Mouse (Mus musculus): ENCODE data around the gene Nelfa. TPM values are rescaled to one million over a fixed set of nuclear protein-coding genes. Genes with fewer than 3 reads are reported as not detected.

Gene Nelfa
- polyA plus RNA-seq, 1 experiment from 2014 or later = 47.0 TPM

- Histone ChIP-seq H3K4me3 (replicated peaks) (no peak overlapping the region), H3K4me1 (peaks cover 6% of the 10 kb centered on the region; the same call in 1 of the 2 replicates), H3K4me2 (no peak overlapping the region), H3K36me3 (no peaks in the 10 kb centered on the region), H3K27ac (no peak overlapping the region), H3K27me3 (replicated peaks) (no peaks in the 10 kb centered on the region), H3K9me3 (no peaks in the 10 kb centered on the region), H3K9ac (no peak overlapping the region)
- ATAC-seq (ENCODE audit: insufficient read depth, low FRiP score, low read depth) = no peak
- 75% methylated on average over 3 of the region's 3 CpGs for WGBS
Measured at GRCm38 (mm10) chr5:33938448-33938847, 2.2 kb upstream of the Nelfa start.

- Histone ChIP-seq H3K36me3 (no peaks in the 10 kb centered on the region), H3K4me3 (replicated peaks) (peak overlapping the region; percentile 70; the same call in 1 of the 2 replicates), H3K27me3 (replicated peaks) (no peaks in the 10 kb centered on the region), H3K4me1 (peaks cover 6% of the 10 kb centered on the region; the same call in 1 of the 2 replicates), H3K9me3 (no peaks in the 10 kb centered on the region), H3K9ac (no peak overlapping the region; the same call in 1 of the 2 replicates), H3K4me2 (peak overlapping the region; percentile 55), H3K27ac (no peak overlapping the region)
- no peak for ATAC-seq (ENCODE audit: insufficient read depth, low FRiP score, low read depth)
- 93% methylated on average over 2 of the region's 2 CpGs for WGBS
Measured at GRCm38 (mm10) chr5:33937230-33937629, 1.0 kb upstream of the Nelfa start.

- H3K4me3 ChIP-seq (replicated peaks) = peak overlapping the region; percentile 70
- H3K27me3 ChIP-seq (replicated peaks) = no peaks in the 10 kb centered on the region
- H3K36me3 ChIP-seq = peaks cover 3% of the 10 kb centered on the region; the same call in 1 of the 2 replicates
- H3K9ac ChIP-seq = peak overlapping the region; percentile 66
- peaks cover 6% of the 10 kb centered on the region; the same call in 1 of the 2 replicates for H3K4me1 ChIP-seq
- H3K9me3 ChIP-seq = no peaks in the 10 kb centered on the region
- peak overlapping the region; percentile 91 for H3K27ac ChIP-seq
- under 1% methylated on average over 37 of the region's 39 CpGs for WGBS
- ATAC-seq (ENCODE audit: insufficient read depth, low FRiP score, low read depth) = peak; percentile 66
- peak overlapping the region; percentile 54 for H3K4me2 ChIP-seq
Measured at GRCm38 (mm10) chr5:33935700-33936111, 507 bp downstream of the Nelfa start.

- Histone ChIP-seq H3K27ac (no peak overlapping the region), H3K9ac (no peak overlapping the region)
- WGBS = 64% methylated on average over 7 of the region's 7 CpGs
Measured at GRCm38 (mm10) chr5:33934877-33935276, 1.3 kb downstream of the Nelfa start.

GRCm38 (mm10) chr5:33934081-33934480 is 2.1 kb downstream of the Nelfa start:
- Histone ChIP-seq H3K4me1 (peaks cover 6% of the 10 kb centered on the region; the same call in 1 of the 2 replicates), H3K36me3 (peaks cover 10% of the 10 kb centered on the region; the same call in 1 of the 2 replicates), H3K9me3 (no peaks in the 10 kb centered on the region), H3K27ac (no peak overlapping the region), H3K9ac (no peak overlapping the region), H3K27me3 (replicated peaks) (no peaks in the 10 kb centered on the region), H3K4me3 (replicated peaks) (no peak overlapping the region), H3K4me2 (peak overlapping the region; percentile 54)
- no peak for ATAC-seq (ENCODE audit: insufficient read depth, low FRiP score, low read depth)
- 70% methylated on average over 2 of the region's 2 CpGs for WGBS

More at GRCm38 (mm10) chr5:33934877-33935276, 1.3 kb downstream of the Nelfa start:
- H3K4me2 ChIP-seq = peak overlapping the region; percentile 54
- ATAC-seq (ENCODE audit: insufficient read depth, low FRiP score, low read depth) = no peak
- H3K27me3 ChIP-seq (replicated peaks) = no peaks in the 10 kb centered on the region
- H3K4me3 ChIP-seq (replicated peaks) = peak overlapping the region; percentile 70
- no peaks in the 10 kb centered on the region for H3K9me3 ChIP-seq
- H3K4me1 ChIP-seq = peaks cover 6% of the 10 kb centered on the region; the same call in 1 of the 2 replicates
- peaks cover 5% of the 10 kb centered on the region; the same call in 1 of the 2 replicates for H3K36me3 ChIP-seq

- H3K27ac ChIP-seq = no peak overlapping the region
- no peak overlapping the region for H3K9ac ChIP-seq
- H3K9me3 ChIP-seq = no peaks in the 10 kb centered on the region
- peaks cover 16% of the 10 kb centered on the region for H3K36me3 ChIP-seq
- peaks cover 6% of the 10 kb centered on the region; the same call in 1 of the 2 replicates for H3K4me1 ChIP-seq
- no peak overlapping the region for H3K4me3 ChIP-seq (replicated peaks)
- 82% methylated on average over 2 of the region's 2 CpGs for WGBS
- no peaks in the 10 kb centered on the region for H3K27me3 ChIP-seq (replicated peaks)
- ATAC-seq (ENCODE audit: insufficient read depth, low FRiP score, low read depth) = no peak
- H3K4me2 ChIP-seq = no peak overlapping the region
Measured at GRCm38 (mm10) chr5:33932413-33932812, 3.8 kb downstream of the Nelfa start.

- Histone ChIP-seq H3K27ac (no peak overlapping the region), H3K27me3 (replicated peaks) (no peaks in the 10 kb centered on the region), H3K9me3 (no peaks in the 10 kb centered on the region), H3K4me1 (no peaks in the 10 kb centered on the region), H3K4me3 (replicated peaks) (no peak overlapping the region), H3K4me2 (no peak overlapping the region), H3K36me3 (peaks cover 18% of the 10 kb centered on the region), H3K9ac (no peak overlapping the region)
- no peak for ATAC-seq (ENCODE audit: insufficient read depth, low FRiP score, low read depth)
Measured at GRCm38 (mm10) chr5:33926170-33926569, 10.0 kb downstream of the Nelfa start.

GRCm38 (mm10) chr5:33922566-33922965 is 13.6 kb downstream of the Nelfa start:
- Histone ChIP-seq H3K36me3 (peaks cover 26% of the 10 kb centered on the region), H3K27ac (no peak overlapping the region), H3K4me2 (no peak overlapping the region), H3K4me1 (no peaks in the 10 kb centered on the region), H3K27me3 (replicated peaks) (no peaks in the 10 kb centered on the region), H3K9ac (no peak overlapping the region), H3K9me3 (no peaks in the 10 kb centered on the region), H3K4me3 (replicated peaks) (no peak overlapping the region)
- WGBS = 41% methylated on average over 2 of the region's 2 CpGs
- ATAC-seq (ENCODE audit: insufficient read depth, low FRiP score, low read depth) = no peak

GRCm38 (mm10) chr5:33921486-33922235 is 14.6 kb downstream of the Nelfa start:
- Histone ChIP-seq H3K9ac (no peak overlapping the region), H3K9me3 (no peaks in the 10 kb centered on the region), H3K36me3 (peaks cover 26% of the 10 kb centered on the region), H3K4me3 (replicated peaks) (no peak overlapping the region), H3K4me2 (no peak overlapping the region), H3K27ac (no peak overlapping the region), H3K4me1 (no peaks in the 10 kb centered on the region), H3K27me3 (replicated peaks) (no peaks in the 10 kb centered on the region)
- 86% methylated on average over 7 of the region's 7 CpGs for WGBS
- no peak for ATAC-seq (ENCODE audit: insufficient read depth, low FRiP score, low read depth)

- Histone ChIP-seq H3K9ac (no peak overlapping the region), H3K27me3 (replicated peaks) (no peaks in the 10 kb centered on the region), H3K4me2 (no peak overlapping the region), H3K27ac (no peak overlapping the region), H3K4me1 (no peaks in the 10 kb centered on the region), H3K4me3 (replicated peaks) (no peak overlapping the region), H3K36me3 (peaks cover 28% of the 10 kb centered on the region), H3K9me3 (no peaks in the 10 kb centered on the region)
- 73% methylated on average over 4 of the region's 4 CpGs for WGBS
- ATAC-seq (ENCODE audit: insufficient read depth, low FRiP score, low read depth) = no peak
Measured at GRCm38 (mm10) chr5:33920924-33921323, 15.3 kb downstream of the Nelfa start.

GRCm38 (mm10) chr5:33920037-33920436 is 16.2 kb downstream of the Nelfa start:
- Histone ChIP-seq H3K27me3 (replicated peaks) (no peaks in the 10 kb centered on the region), H3K4me2 (no peak overlapping the region), H3K4me1 (no peaks in the 10 kb centered on the region), H3K36me3 (peaks cover 33% of the 10 kb centered on the region), H3K4me3 (replicated peaks) (no peak overlapping the region), H3K9me3 (no peaks in the 10 kb centered on the region), H3K9ac (no peak overlapping the region), H3K27ac (no peak overlapping the region)
- WGBS = 96% methylated on average over 2 of the region's 2 CpGs
- no peak for ATAC-seq (ENCODE audit: insufficient read depth, low FRiP score, low read depth)

GRCm38 (mm10) chr5:33919466-33919865 is 16.7 kb downstream of the Nelfa start:
- no peak for ATAC-seq (ENCODE audit: insufficient read depth, low FRiP score, low read depth)
- peaks cover 33% of the 10 kb centered on the region for H3K36me3 ChIP-seq

More at GRCm38 (mm10) chr5:33919466-33919865, 16.7 kb downstream of the Nelfa start:
- no peak overlapping the region for H3K4me2 ChIP-seq
- H3K4me3 ChIP-seq (replicated peaks) = no peak overlapping the region
- H3K4me1 ChIP-seq = no peaks in the 10 kb centered on the region
- no peak overlapping the region for H3K27ac ChIP-seq
- H3K9ac ChIP-seq = no peak overlapping the region
- no peaks in the 10 kb centered on the region for H3K9me3 ChIP-seq
- no peaks in the 10 kb centered on the region for H3K27me3 ChIP-seq (replicated peaks)
- 94% methylated on average over 1 of the region's 1 CpGs for WGBS

Measured in stomach, embryonic 15.5 days (tissue).